Mouse (Mus musculus): ENCODE data around the gene Vmn1r60. TPM values are rescaled to one million over a fixed set of nuclear protein-coding genes. Genes with fewer than 3 reads are reported as not detected.

Gene Vmn1r60
- polyA plus RNA-seq (2012; rRNA removed; ENCODE audit: low replicate concordance), result not detected in 2 replicates

GRCm38 (mm10) chr7:5547217-5547616 lies at the start of gene Vmn1r60:
TSS of gene Vmn1r60 (minus strand) at chr7:5547317.

GRCm38 (mm10) chr7:5493856-5494255 lies 53.3 kb downstream of the Vmn1r60 start, which contains the start of gene Vmn2r28:
TSS of gene Vmn2r28 (minus strand) at chr7:5493956.

Other genes starting within 250 kb of the Vmn1r60 start
- not detected in 2 replicates for gene Gm5065, start 196.8 kb downstream of the Vmn1r60 start, polyA plus RNA-seq (2012; rRNA removed; ENCODE audit: low replicate concordance)
- not detected in 2 replicates for gene Nlrp2, start 196.3 kb downstream of the Vmn1r60 start, polyA plus RNA-seq (2012; rRNA removed; ENCODE audit: low replicate concordance)
- gene Vmn1r58, start 133.9 kb downstream of the Vmn1r60 start, polyA plus RNA-seq (2012; rRNA removed; ENCODE audit: low replicate concordance), result not detected in 2 replicates
- not detected in 2 replicates for gene Vmn1r59, start 90.5 kb downstream of the Vmn1r60 start, polyA plus RNA-seq (2012; rRNA removed; ENCODE audit: low replicate concordance)
- not detected in 2 replicates for gene Vmn2r28, start 53.4 kb downstream of the Vmn1r60 start, polyA plus RNA-seq (2012; rRNA removed; ENCODE audit: low replicate concordance)
- gene Vmn1r61, start 66.0 kb upstream of the Vmn1r60 start, polyA plus RNA-seq (2012; rRNA removed; ENCODE audit: low replicate concordance), result not detected in 2 replicates
- not detected in 2 replicates for gene Vmn1r62, start 126.3 kb upstream of the Vmn1r60 start, polyA plus RNA-seq (2012; rRNA removed; ENCODE audit: low replicate concordance)

Data from mammary gland, adult 2 months (tissue).